Mouse (Mus musculus): ENCODE measurements around the gene Nat8f4.
"Not testable (repeated sequence)": the region's sequence is repeated elsewhere in the genome, so short reads cannot be mapped to it uniquely, and the experiment has no call there.

Gene Nat8f4

DNA sequence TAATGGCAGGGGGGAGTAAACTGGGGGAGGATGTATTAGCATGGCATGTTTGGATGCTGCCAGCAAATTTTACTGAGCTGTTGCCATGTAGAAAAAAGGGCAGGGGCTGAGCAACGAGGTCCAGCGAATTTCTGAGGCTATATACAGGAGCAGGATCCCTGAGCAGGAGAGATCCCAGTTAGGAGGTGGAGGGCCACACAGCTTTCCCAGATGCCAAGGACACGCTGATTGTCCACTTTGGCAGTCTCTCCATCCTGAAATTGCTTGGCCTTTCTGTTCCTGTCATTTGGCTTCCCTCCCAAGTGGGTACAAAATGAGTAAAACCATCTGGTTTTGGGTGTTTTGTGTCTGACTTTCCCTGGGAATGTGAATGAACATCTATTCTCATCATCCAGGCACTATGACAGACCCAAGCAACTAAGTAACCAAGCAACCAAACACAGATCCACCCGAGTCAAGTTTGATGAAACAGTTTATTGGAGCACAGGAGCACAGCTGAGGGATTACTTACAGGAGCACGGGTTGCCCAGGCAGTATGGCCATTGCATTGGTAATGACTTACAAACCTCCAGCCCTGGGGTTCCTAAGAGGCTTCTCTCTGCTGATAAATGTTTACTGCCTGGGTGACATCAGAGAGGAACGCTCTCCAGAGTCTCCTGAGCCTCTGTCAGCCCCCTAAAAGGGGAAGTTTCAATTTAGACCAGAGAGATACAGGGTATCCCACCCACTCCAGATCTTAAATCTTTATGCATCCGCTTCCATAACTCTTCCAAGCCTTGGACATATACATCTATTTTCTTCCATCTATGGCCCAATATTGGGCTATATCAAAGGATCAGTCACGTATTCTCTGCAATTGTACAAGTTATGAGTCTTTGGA, 5.8 kb downstream of the Nat8f4 start:
- DNase-seq = not testable (repeated sequence)

DNA sequence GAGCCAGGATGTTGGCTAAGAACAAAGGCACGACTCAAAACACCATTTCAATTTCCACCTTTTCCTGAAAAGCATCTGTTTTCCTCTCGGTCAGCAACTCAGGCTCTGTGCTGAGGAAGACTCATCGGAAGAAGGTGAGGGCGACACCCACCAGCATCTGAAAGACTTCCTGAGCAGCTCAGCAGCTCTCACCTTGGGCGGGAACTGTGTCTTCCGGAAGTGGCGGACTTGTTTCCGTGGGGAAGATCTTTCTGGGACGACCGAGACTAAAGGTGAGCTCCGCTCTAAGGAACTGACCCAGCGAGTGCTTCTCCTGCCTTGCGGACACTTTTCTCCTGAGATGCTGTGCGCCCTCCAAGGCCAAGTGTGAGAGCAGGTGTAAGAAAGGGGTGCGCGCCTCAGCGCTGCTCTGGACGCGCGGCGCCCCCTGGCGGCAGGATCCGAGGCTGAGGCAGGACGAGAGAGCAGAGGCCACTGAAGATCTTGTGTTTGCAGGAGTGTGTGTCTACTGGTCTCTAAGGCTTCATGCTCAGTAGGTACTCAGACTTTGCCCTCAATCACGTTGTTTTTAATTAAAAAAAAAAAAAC, 9.5 kb downstream of the Nat8f4 start:
- not testable (repeated sequence) for DNase-seq

DNA sequence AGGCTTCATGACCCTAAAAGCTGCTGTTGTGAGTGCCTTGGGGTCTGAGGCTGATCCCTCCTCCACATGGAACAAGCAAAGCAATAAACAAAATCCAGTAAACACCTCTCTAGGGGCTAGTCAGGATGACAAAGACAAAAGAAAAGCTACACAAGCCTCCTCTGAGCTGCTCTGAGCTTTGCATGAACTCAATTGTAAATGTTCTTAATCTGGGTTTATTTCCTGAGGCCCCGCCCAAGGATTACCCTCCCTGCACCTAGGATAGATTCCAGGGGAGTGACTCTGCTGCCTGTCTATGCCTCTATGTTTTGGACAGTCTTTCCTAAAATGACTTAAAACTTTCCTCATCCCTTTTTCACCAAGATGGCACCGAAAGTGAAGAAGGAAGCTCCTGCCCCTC, 15.7 kb downstream of the Nat8f4 start:
- no peak for DNase-seq

DNA sequence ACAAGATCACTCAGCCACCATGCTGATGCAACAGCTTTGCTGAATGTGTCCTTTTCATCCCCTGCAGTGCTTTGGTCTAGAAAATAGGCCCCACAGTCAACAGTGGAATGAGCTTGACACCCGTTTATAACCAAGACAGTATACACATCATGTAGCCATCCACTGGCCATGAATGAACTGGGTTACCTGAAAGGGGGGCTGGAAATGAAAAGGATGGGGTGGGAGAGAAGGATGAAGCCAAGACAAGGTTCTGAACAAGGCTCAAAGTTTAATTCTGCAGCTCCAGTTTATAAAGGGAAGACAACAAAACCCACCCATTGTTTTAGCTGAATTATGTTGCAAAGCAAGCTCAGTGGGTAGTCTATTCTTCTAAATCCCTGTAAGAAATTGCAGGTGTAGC, 20.4 kb downstream of the Nat8f4 start:
- no peak for DNase-seq

DNA sequence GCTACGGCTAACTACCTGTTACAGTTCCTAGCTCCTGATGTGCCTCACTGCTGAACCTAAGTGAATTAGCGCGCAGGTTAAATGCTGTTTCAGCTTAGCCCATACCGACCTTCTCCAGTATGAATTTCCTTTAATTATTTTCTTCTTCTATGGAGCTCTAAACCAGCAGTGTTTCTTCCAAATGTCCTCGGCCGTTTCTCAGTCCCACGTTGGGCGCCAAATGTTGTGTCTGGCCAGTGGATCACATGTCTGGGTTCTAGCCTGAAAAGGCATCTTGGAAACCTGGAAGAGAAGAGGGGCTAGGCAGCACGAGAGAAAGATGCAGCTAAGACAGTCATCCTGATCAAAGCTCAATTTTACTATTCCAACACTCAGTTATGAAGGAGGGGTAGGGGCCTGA, 21.4 kb downstream of the Nat8f4 start:
- DNase-seq = not testable (repeated sequence)

DNA sequence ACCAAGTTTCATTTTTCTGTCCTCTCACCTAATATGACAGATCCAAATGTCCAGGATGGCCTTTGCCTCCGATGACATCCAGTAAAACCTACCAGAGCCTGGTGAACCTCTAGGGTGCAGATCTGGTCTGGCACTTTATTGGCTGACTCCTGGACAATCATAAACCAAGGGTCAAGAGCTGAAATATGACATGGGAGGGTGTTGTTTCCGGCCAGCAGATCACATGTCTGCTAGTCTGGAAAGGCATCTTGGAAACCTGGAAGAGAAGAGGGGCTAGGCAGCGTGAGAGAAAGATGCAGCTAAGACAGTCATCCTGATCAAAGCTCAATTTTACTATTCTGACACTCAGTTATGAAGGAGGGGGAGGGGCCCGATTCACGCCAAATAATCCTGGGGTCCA, 35.7 kb downstream of the Nat8f4 start, which contains the start of gene Nat8f2:
TSS of gene Nat8f2 (minus strand) at position 153 of the 400 bp plus-strand sequence.
- DNase-seq = not testable (repeated sequence)

DNA sequence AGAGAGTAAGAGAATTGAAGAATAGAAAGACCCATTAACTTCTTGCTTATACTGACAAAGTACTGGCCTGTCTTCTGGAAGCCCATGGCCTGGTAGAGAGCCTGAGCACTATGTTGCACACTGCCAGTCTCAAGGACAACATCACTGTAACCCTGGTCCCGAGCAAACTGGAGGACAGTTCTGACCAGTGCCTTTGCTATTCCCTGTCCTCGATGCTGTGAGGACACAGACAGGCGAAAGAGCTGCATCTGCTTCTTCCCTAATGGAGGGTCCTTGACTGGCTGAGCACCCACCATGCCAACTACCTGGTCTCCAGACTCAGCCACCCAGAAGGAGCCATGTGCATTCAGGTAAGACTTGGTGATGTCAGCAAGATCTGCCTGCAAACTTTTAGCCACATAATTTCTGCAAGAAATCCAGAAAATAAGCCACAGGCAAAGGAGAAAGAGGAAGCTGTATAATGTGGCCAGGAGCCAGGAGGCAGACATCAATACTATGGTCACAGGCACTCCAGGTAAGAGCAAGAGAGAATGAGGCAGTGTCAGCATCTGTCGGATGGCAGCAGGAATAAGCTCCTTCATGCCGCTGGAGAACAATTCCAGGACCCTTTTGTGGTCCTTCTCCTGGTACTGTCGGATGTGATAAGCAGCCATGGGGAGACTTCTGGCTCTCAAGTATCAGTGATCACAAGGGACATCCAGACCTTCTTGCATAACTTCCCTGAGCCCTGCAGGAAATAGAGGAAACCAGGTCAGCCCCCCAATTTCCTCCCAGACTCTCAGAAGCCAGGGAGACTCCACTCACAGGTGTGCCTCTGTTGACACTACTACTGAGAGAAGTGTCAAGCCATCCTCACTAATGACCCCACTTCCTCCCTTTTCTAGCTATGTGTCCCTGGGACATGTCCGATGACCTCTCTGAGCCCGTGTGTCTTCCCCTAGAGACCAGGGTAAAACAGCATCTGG, 36.7 kb downstream of the Nat8f4 start:
- DNase-seq = no peak

DNA sequence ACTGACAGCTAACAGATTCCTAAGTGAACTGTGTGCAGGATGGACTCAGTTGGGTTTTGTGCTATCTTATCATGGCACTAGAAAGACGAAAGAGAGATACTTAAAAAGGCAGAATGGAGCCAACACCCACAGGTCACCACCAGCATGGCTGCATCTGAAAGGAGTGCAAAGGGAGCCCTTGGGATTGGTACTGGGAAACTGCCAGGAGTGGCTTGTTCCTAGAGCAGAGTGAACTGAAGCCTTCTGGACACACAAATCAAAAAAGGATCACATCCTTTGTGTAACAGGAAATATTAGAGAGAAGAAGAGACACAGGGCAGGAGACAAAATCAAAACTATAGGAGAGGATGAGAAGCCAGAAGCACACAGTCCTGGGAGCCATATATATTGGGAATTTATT, 37.7 kb downstream of the Nat8f4 start:
- not testable (repeated sequence) for DNase-seq

DNA sequence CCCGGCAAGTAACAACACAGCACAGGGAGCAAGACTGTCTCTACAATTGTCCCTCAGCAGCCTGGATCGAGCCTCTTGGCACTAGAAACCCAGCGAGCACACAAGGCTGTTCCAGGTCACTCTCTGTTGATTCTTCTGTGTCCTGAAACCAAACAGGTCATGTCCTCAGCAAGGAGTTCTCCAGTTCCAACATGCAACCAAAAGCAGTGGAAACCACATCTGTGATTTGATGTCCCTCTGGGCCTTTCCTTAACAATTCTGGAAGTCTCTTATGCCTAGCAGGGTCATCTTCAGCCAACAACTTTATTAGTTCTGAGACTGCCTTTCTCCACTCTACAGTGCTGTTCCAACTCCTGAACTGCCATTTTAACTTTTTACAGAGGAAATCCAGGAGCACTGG, 38.5 kb downstream of the Nat8f4 start:
- DNase-seq = not testable (repeated sequence)

DNA sequence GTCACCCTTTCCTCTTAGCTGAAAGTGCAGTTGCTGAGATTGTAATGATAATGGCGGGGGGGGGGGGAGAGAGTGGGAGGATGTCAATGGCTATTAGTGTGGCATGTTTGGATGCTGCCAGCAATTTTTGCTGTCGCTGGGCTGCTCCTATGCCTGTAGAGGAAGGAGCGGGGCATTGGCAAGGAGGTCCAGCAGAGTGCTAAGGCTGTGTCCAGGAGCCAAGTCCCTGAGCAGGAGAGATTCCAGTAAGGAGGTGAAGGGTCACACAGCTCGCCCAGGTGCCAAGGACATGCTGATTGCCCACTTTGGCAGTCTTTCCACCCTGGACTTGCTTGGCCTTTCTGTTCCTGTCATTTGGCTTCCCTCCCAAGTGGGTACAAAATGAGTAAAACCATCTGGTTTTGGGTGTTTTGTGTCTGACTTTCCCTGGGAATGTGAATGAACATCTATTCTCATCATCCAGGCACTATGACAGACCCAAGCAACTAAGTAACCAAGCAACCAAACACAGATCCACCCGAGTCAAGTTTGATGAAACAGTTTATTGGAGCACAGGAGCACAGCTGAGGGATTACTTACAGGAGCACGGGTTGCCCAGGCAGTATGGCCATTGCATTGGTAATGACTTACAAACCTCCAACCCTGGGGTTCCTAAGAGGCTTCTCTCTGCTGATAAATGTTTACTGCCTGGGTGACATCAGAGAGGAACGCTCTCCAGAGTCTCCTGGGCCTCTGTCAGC, 39.6 kb downstream of the Nat8f4 start:
- DNase-seq = not testable (repeated sequence)

DNA sequence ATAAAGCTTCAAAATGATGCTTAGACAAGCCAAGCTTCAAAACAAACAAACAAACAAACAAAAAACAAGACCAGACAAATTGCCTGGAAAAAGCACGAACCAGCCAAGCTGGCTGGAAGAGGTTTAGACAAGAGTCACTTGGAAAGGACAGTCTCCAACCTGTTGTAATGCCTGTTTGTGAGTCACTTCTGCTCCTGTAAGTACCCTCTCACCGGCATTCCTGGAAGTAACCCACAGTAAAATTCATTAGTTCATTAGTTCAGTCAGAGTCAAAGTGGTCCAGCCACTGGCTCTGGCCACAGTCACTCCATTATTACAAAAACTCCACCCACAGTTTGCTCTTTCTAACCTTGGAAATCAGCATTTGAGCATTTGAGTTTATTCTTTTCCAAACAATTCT, 40.8 kb downstream of the Nat8f4 start:
- no peak for DNase-seq

DNA sequence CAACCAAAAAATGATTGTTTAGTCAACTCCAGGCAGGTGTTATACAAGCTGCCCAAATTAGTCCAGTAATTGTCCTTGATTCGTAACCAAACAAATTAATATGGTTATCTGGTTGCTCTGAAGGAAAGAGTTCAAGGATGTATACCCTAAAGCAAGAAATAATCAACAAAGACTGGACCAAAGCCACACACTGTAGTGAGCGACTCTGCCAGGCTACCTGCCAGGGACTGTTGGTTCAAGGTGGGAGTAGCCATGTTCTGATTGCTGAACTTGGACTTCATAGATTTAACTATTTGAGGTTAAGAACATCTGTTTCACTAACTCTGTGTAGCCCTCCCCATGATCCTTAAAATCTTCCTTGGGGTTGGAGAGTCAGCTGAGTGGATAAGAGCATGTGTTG, 41.5 kb downstream of the Nat8f4 start:
- no peak for DNase-seq

DNA sequence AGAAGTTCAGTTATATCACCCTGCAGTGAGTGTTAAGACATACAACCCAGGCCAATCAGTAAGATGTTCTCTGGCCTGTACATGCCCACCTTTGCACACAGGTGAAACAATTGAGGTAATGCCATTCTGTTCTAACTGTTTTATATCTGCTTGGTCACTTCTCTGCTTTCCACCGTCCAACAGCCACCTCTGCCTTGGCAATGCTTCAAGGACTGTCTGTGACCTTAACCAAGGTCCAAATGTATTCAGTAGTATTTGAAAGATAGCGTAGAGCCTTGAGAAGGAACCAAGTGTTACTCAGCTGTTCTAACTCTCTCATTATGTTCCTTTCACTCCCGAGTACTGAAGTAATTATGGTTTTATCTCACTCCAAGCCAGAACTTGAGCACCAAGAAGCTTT, 42.1 kb downstream of the Nat8f4 start:
- no peak for DNase-seq

DNA sequence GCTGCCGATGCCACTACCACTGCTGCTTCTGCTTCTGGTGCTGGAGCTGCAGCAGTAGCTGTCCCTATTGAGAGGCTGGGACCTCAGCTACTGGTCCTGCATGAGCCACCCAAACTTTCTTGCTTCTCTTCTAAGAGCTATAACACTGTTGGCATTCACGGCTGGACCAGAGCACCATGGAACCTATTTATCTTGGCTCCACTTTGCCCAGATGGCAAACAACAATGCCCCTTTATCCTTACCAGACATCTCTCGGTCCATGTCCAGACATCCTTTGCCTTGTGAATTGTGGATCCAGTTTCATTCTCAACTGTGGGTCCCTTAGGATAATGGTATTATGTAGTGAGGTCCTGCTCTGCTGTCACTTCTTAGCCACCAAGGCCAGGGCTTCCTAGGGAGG, 43.4 kb downstream of the Nat8f4 start:
- DNase-seq = no peak

DNA sequence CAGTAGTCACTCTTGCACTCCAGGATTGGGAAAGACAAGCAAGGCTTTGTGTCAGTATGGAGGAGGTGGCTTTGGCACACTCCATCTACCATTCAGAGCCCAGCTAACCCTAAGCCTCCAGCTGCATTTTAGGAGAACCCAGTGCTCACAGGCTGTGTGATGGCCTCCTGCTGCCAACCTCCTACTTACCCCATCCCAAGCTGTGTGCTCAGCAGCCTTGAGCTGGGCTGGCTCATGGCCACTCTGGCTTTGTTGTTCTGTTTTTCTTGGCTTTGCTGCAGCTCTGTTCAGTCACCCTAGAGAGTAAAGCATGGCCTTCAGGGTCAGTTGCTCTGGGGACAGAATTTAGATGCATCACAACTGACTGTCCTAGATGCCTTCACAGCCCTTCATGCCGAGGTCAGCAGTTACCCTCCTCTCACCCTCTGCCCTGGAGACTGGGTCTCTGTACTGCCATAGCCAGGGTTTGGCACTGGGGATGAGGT, 48.4 kb downstream of the Nat8f4 start:
- DNase-seq = peak; percentile 29

DNA sequence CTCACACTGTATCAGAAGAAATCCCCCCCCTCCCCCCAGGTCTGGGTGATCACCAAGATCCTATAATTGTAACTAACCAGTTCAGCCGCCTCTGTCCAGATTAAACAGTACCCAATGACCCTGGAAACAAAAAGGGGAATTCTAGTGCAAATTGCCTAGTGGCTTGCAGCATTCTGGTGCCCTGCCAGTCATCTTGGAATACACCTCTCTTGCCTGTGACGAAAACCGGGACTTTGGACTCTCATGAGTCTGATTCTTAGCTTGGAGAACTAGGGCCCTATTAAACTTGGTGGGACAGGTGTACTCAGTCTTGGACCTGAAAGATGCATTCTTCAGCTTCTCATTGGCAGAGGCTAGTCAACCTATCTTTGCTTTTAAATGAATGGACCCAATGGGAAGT, 51.2 kb downstream of the Nat8f4 start:
- DNase-seq = no peak

DNA sequence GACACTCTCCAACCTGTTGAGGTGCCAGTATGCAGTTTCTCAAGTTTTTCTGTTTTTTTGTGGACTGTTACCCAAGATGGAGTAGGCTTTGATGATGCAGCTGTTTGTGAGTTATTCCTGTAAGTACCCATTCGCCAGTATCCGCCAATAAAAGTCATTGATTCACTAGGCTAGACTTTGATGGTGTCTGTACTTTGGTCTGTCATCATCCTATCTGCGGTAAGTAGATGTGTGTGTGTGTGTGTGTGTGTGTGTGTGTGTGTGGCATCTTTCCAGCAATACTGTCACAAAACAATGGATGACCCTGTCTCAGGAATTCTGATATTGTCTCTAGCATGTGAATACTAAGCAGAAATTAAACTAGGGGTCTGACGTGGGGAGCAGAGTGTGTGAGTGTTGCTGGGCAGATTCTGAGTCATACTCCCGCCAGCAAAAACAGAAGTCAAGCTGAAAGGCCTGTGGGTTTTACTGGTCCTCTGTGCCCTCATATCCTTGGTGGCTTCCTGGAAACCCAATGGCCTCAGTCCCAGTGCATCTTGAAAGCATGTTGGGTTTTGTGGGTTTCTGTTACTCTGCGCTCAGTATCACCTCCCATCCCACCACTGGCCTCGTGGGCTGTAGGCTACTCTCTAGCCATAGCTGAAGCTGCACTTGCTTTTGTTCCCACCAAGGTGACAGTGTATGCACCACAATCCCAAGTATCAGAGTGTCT, 53.5 kb downstream of the Nat8f4 start:
- DNase-seq = no peak

DNA sequence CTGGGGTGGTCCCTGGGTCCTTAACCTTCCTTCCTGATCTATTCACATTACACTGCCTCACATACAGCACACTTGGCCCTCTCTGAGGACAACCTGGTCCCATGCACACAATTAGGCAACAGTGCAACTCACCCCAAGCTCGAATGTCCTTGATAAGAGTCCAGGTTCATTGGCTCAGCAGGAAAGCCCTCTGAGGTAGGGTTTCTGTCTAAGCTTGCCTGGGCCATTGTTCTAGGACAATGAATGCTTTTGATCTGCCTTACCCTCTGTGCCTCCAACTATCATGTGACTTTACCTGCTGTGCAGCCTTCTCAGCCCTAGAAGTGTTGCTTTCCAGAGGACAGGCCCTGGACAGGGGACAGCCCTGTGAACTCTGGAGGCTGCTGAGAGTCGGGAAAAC, 55.4 kb downstream of the Nat8f4 start:
- no peak for DNase-seq
